Mouse (Mus musculus) hindbrain, postnatal 0 days (tissue): ENCODE data around the gene Cad. TPM values are rescaled to one million over a fixed set of nuclear protein-coding genes. Genes with fewer than 3 reads are reported as not detected.
A peak's percentile ranks its signal among the peaks of the same experiment; 100 is the strongest.
"Not testable (repeated sequence)": the region's sequence is repeated elsewhere in the genome, so short reads cannot be mapped to it uniquely, and the experiment has no call there.

Source experiments
- ATAC-seq: fragments of 200-750 bp; cut with Nextera tagmentation; 2 replicates; pipeline ENCODE4 v1.8.0; 2017; ENCODE audit warnings: mild to moderate bottlenecking, moderate TSS enrichment, moderate library complexity
- DNase-seq: peaks from one replicate; pipeline ENCODE4 v3.0.0-alpha.2; 2015; ENCODE audit warnings: low spot score
- H3K27ac ChIP-seq: fragments of 300-500 bp; sonication (generic); 2 replicates; pipeline ENCODE4 v1.5.1; 2014; ENCODE audit warnings: mild to moderate bottlenecking
- H3K27me3 ChIP-seq: fragments of 300-500 bp; sonication (generic); 2 replicates; pipeline ENCODE4 v1.6.1; 2014; ENCODE audit warnings: low read length, mixed read lengths; ENCODE audit not compliant: insufficient read depth
- H3K36me3 ChIP-seq: fragments of 300-500 bp; sonication (generic); 2 replicates; pipeline ENCODE4 v1.6.1; 2014; ENCODE audit warnings: low read length, mixed read lengths; ENCODE audit not compliant: insufficient read depth
- H3K4me1 ChIP-seq: fragments of 300-500 bp; sonication (generic); 2 replicates; pipeline ENCODE4 v1.6.1; 2014; ENCODE audit warnings: antibody characterized with exemption, low read length, mixed read lengths; ENCODE audit not compliant: insufficient read depth
- H3K4me2 ChIP-seq: fragments of 300-500 bp; sonication (generic); 2 replicates; pipeline ENCODE4 v1.6.1; 2014; ENCODE audit warnings: low read depth, mild to moderate bottlenecking, low read length, moderate library complexity, mixed read lengths
- H3K4me3 ChIP-seq: fragments of 300-500 bp; sonication (generic); 2 replicates; pipeline ENCODE4 v1.5.1; 2014; ENCODE audit warnings: low read length
- H3K9ac ChIP-seq: fragments of 300-500 bp; sonication (generic); replicated peaks from 2 replicates; pipeline ENCODE4 v1.6.1; 2014; ENCODE audit warnings: mild to moderate bottlenecking, low read length, moderate library complexity, mixed read lengths
- H3K9me3 ChIP-seq: fragments of 300-500 bp; sonication (generic); 2 replicates; pipeline ENCODE4 v1.6.1; 2016; ENCODE audit warnings: low read length, mixed read lengths
- CTCF ChIP-seq: IDR thresholded peaks from 2 replicates; pipeline ENCODE4 v1.5.1; 2016; ENCODE audit warnings: antibody characterized with exemption, control low read depth, low read depth
- WGBS: fragments of 180-500 bp; shearing (Covaris S2); extraction: QIAGEN DNeasy Blood & Tissue Kit; methylation state at CpG from one replicate; pipeline ENCODE4 v1.1.7; 2014; 5-methylcytosine and 5-hydroxymethylcytosine counted together
- polyA plus RNA-seq: library from polyadenylated mRNA; unstranded; fragments of >200 nt; fragmentation: Nextera tagmentation; extraction: Ambion mirVana; gene quantifications from 2 replicates; pipeline ENCODE4 v1.2.1, GENCODE M21; 2015
- total RNA-seq: library from RNA; depleted of rRNA; stranded (reverse); fragments of >200 nt; gene quantifications from 2 replicates; pipeline ENCODE4 v1.2.3, GENCODE M21; 2014

The Cad gene
- total and polyA plus RNA-seq, 2 experiments from 2014 or later, result 8.1 to 56.2 TPM

DNA sequence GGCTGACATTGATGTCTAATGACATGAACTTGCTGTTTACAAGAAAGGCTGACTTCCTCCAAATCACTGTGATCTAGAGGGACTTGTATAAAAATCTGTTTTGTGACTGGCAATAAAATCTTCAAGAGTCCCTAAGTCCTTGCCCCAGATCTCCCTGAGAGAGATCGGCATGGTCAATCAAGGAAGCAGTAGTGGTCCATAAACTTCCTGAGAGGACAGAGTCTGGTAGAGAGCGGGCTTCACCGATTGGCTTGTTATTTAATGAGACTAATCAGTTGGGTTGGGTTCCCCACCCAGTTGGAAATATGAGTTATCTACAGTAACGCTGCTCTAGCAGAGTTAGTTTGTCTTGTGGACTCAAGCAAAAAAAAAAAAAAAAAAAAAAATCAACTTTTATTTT lies 23.7 kb upstream of the Cad start:
- H3K9me3 ChIP-seq, result no peaks in the 10 kb centered on the region
- ATAC-seq (no peak), DNase-seq (no peak)
- no peaks in the 10 kb centered on the region for H3K27me3 ChIP-seq
- no peaks in the 10 kb centered on the region for H3K4me1 ChIP-seq
- no peak overlapping the region for H3K9ac ChIP-seq
- no peak overlapping the region for H3K27ac ChIP-seq
- H3K4me2 ChIP-seq, result no peak overlapping the region
- no peaks in the 10 kb centered on the region for H3K36me3 ChIP-seq
- TF ChIP-seq CTCF, result no peak
- no peak overlapping the region for H3K4me3 ChIP-seq
- WGBS, result 88% methylated on average over 4 of the region's 4 CpGs

DNA sequence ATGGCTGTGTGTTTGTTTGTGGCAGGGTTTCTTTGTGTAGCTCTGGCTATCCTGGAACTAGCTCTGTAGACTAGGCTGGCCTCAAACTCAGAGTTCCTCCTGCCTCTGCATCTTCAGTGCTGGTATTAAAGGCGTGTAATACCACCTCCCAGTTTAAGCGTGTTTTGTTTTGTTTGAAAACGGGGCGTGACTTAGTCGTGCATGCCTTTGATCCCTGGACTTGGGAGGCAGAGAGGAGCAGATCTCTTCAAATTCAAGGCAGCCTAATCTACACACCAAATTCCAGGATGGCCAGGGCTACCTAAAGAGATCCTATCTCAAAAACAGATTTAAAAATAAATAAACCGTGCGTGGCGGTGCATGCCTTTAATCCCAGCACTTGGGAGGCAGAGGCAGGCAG lies 23.1 kb upstream of the Cad start:
- Histone ChIP-seq H3K36me3 (no peaks in the 10 kb centered on the region), H3K27ac (no peak overlapping the region), H3K4me3 (no peak overlapping the region), H3K27me3 (no peaks in the 10 kb centered on the region), H3K9ac (no peak overlapping the region), H3K4me2 (no peak overlapping the region), H3K4me1 (no peaks in the 10 kb centered on the region), H3K9me3 (no peaks in the 10 kb centered on the region)
- ATAC-seq (no peak), DNase-seq (no peak)
- TF ChIP-seq CTCF, result no peak
- 82% methylated on average over 8 of the region's 8 CpGs for WGBS

DNA sequence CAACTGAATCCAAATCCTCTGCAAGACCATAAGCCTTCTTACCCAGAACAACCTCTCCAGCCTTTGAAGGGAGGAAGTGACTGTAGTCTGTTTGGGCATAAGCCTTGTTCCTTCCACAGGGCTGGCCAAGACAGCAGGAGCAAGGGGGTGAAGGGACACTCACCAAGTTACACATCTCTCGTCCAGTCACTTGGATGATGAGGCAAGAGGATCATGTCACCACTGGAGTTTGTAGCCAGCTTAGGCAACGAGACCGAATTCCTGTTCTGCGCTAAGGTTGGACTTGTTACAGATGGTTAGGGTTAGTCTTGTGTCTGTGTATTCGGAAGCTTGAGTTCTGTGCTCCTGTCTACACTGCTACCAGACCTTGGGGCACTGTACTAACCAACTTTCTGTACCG lies 19.9 kb upstream of the Cad start:
- no peak for TF ChIP-seq CTCF
- H3K4me3 ChIP-seq, result no peak overlapping the region
- ATAC-seq (no peak), DNase-seq (no peak)
- H3K36me3 ChIP-seq, result peaks cover 3% of the 10 kb centered on the region
- no peak overlapping the region for H3K9ac ChIP-seq
- 95% methylated on average over 6 of the region's 6 CpGs for WGBS
- no peak overlapping the region for H3K27ac ChIP-seq
- H3K4me1 ChIP-seq, result no peaks in the 10 kb centered on the region
- no peaks in the 10 kb centered on the region for H3K9me3 ChIP-seq
- no peak overlapping the region for H3K4me2 ChIP-seq
- H3K27me3 ChIP-seq, result no peaks in the 10 kb centered on the region

DNA sequence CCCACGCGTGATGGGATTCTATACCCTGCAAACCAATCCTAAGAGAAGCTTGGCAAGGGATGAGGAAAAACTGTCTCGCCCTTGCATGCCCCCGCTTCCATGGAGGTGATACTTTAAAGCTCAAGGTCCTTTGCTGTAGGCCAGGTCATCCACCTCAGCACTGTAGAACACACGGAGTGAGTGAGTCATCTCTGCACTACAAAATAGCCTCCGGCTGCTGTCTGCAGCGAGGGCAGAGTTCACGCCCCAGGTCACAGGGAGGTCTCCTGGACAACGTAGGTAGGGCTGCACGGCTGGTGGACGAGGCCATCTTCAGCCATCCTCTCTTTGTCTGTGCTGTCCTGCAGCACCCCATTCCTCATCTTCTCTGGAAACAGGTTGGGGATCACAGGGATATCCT lies 18.0 kb upstream of the Cad start:
- H3K9me3 ChIP-seq, H3K4me3 ChIP-seq, ATAC-seq, H3K9ac ChIP-seq, H3K27me3 ChIP-seq, DNase-seq, H3K4me2 ChIP-seq, H3K27ac ChIP-seq, H3K4me1 ChIP-seq, H3K36me3 ChIP-seq: not testable (repeated sequence)
- 89% methylated on average over 11 of the region's 11 CpGs for WGBS

DNA sequence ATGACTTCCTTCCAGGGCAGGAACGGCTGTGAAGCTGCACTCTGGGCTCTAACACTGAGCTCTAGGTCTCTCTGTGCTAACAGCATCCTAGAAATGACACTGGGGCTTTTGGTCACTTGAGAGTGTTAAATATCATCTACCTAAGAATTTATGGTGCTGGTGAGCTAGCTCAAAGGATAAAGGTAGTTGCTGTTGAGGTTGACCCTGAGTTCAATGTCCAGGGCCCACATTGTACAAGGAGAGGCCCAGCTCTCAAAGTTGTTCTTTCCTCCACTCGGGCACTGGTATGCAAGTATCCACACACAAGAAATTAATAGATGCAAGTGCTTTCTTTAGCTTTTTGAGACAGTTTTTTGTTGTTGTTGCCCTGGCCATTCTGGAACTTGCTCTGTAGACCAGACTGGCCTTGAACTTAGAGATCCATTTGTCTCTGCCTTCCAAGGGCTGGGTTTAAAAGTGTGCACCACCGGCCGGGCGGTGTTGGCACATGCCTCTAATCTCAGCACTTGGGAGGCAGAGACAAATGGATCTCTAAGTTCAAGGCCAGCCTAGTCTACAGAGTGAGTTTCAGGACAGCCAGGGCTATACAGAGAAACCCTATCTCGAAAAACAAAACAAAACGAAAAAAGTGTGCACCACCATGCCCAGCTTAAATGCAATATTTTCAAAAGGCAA lies 16.3 kb upstream of the Cad start:
- Histone ChIP-seq H3K9me3 (no peaks in the 10 kb centered on the region), H3K27ac (no peak overlapping the region), H3K4me2 (no peak overlapping the region), H3K4me1 (no peaks in the 10 kb centered on the region), H3K36me3 (peaks cover 18% of the 10 kb centered on the region), H3K4me3 (no peak overlapping the region), H3K27me3 (no peaks in the 10 kb centered on the region), H3K9ac (no peak overlapping the region)
- DNase-seq (no peak), ATAC-seq (no peak)
- WGBS, result 90% methylated on average over 7 of the region's 7 CpGs
- no peak for TF ChIP-seq CTCF

DNA sequence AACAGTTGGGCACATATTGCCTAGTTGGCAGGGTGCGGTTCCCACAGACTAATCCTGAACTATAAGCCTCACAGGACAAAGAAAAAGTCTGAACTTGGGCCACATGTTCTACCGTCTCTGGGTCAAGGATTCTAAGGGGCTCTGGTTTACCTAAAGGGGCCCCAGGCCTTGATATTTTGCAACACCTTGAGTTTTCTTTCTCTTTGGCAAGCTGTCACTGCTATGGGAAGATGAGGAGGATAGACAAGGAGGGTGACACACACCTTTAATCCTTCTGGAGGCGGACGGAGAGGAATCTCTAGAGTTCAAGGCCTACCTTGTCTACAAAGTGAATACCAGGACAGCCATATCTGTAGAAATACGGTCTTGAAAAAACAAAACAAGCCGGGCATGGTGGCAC lies 8.2 kb upstream of the Cad start:
- H3K27me3 ChIP-seq, result no peaks in the 10 kb centered on the region
- H3K4me3 ChIP-seq, result no peak overlapping the region
- DNase-seq, result no peak
- 92% methylated on average over 6 of the region's 6 CpGs for WGBS
- peaks cover 16% of the 10 kb centered on the region; the same call in 1 of the 2 replicates for H3K36me3 ChIP-seq
- H3K4me2 ChIP-seq, result no peak overlapping the region
- no peak overlapping the region for H3K27ac ChIP-seq
- no peaks in the 10 kb centered on the region for H3K9me3 ChIP-seq
- TF ChIP-seq CTCF, result no peak
- H3K9ac ChIP-seq, result no peak overlapping the region
- ATAC-seq, result no peak
- no peaks in the 10 kb centered on the region for H3K4me1 ChIP-seq

DNA sequence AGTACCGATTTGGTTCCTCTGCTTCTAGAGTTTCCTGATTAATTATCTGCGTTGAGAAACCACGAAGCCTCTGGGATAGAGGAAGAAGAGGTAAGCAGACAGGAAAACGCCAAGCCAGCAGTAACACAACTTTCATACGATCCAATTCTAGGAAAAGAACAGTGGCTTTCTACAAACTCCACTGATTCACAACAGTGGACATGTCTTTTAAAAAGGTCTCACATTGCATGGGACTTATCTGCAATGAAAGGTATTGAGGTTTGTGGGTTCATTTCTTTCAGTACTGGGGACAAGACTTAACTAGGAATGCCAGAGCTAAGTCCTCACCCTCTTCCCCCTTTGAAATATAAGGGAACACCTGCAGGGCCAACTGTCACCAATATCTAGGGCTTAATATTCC lies 7.5 kb upstream of the Cad start:
- DNase-seq (no peak), ATAC-seq (no peak)
- TF ChIP-seq CTCF, result no peak
- Histone ChIP-seq H3K27me3 (no peaks in the 10 kb centered on the region), H3K9ac (peak overlapping the region; percentile 83; the same call in 1 of the 2 replicates), H3K27ac (peak overlapping the region; percentile 95; the same call in 1 of the 2 replicates), H3K4me1 (no peaks in the 10 kb centered on the region), H3K9me3 (no peaks in the 10 kb centered on the region), H3K36me3 (peaks cover 16% of the 10 kb centered on the region; the same call in 1 of the 2 replicates), H3K4me3 (peak overlapping the region; percentile 75), H3K4me2 (peak overlapping the region; percentile 87)
- WGBS, result 83% methylated on average over 5 of the region's 5 CpGs
